Mouse (Mus musculus) liver, embryonic 13.5 days (tissue): ENCODE measurements around the gene Ccm2l. TPM values are rescaled to one million over a fixed set of nuclear protein-coding genes. Genes with fewer than 3 reads are reported as not detected.

Source experiments
- ATAC-seq: fragments of 200-750 bp; cut with Nextera tagmentation; 2 replicates; pipeline ENCODE4 v1.8.0; 2017; ENCODE audit warnings: low read depth, mild to moderate bottlenecking, moderate number of reproducible peaks, moderate library complexity
- DNase-seq: peaks from one replicate; pipeline ENCODE4 v3.0.0; 2022
- H3K27ac ChIP-seq: fragments of 300-500 bp; sonication (generic); 2 replicates; pipeline ENCODE4 v1.5.1; 2015; ENCODE audit warnings: moderate library complexity, mild to moderate bottlenecking, inconsistent platforms
- H3K27me3 ChIP-seq: fragments of 300-500 bp; sonication (generic); 2 replicates; pipeline ENCODE4 v1.6.1; 2015; ENCODE audit warnings: mild to moderate bottlenecking, inconsistent platforms
- H3K36me3 ChIP-seq: fragments of 300-500 bp; sonication (generic); 2 replicates; pipeline ENCODE4 v1.6.1; 2015; ENCODE audit warnings: mild to moderate bottlenecking, inconsistent platforms
- H3K4me1 ChIP-seq: fragments of 300-500 bp; sonication (generic); replicated peaks from 2 replicates; pipeline ENCODE4 v1.6.1; 2015; ENCODE audit warnings: inconsistent platforms
- H3K4me2 ChIP-seq: fragments of 300-500 bp; sonication (generic); 2 replicates; pipeline ENCODE4 v1.6.1; 2015; ENCODE audit warnings: inconsistent platforms, mild to moderate bottlenecking, moderate library complexity
- H3K4me3 ChIP-seq: fragments of 300-500 bp; sonication (generic); replicated peaks from 2 replicates; pipeline ENCODE4 v1.5.1; 2015; ENCODE audit warnings: mild to moderate bottlenecking, inconsistent platforms
- H3K9ac ChIP-seq: fragments of 300-500 bp; sonication (generic); 2 replicates; pipeline ENCODE4 v1.6.1; 2015; ENCODE audit warnings: mild to moderate bottlenecking, inconsistent platforms
- H3K9me3 ChIP-seq: fragments of 300-500 bp; sonication (generic); replicated peaks from 2 replicates; pipeline ENCODE4 v1.6.1; 2016; ENCODE audit warnings: inconsistent platforms
- WGBS: fragments of 180-500 bp; shearing (Covaris S2); methylation state at CpG from one replicate; pipeline ENCODE4 v1.1.7; 2015; ENCODE audit not compliant: insufficient replicate concordance; 5-methylcytosine and 5-hydroxymethylcytosine counted together
- polyA plus RNA-seq: library from polyadenylated mRNA; unstranded; fragments of >200 nt; fragmentation: Nextera tagmentation; extraction: Ambion mirVana; gene quantifications from 2 replicates; pipeline ENCODE4 v1.2.1, GENCODE M21; 2015

The Ccm2l gene
- polyA plus RNA-seq, 1 experiment from 2014 or later = 0.83 TPM

- no peaks in the 10 kb centered on the region for H3K36me3 ChIP-seq
- H3K4me2 ChIP-seq = peak overlapping the region; percentile 67
- H3K4me3 ChIP-seq = peak overlapping the region; percentile 10; the same call in 1 of the 2 replicates
- ATAC-seq (no peak), DNase-seq (no peak)
- H3K27ac ChIP-seq = no peak overlapping the region
- WGBS = 37% methylated on average over 23 of the region's 23 CpGs
- peaks cover 10% of the 10 kb centered on the region for H3K4me1 ChIP-seq
- no peak overlapping the region for H3K9ac ChIP-seq
- peaks cover 60% of the 10 kb centered on the region for H3K27me3 ChIP-seq
- H3K9me3 ChIP-seq = no peaks in the 10 kb centered on the region
Observed at GRCm38 (mm10) chr2:153107046-153107766, 41.5 kb downstream of the Ccm2l start.

GRCm38 (mm10) chr2:153107802-153108201 lies 42.0 kb downstream of the Ccm2l start:
- H3K4me3 ChIP-seq = peak overlapping the region; percentile 50; the same call in 1 of the 2 replicates
- 6% methylated on average over 15 of the region's 15 CpGs for WGBS
- no peak overlapping the region for H3K27ac ChIP-seq
- DNase-seq (no peak), ATAC-seq (no peak)
- H3K9me3 ChIP-seq = no peaks in the 10 kb centered on the region
- peaks cover 10% of the 10 kb centered on the region for H3K4me1 ChIP-seq
- no peak overlapping the region for H3K9ac ChIP-seq
- no peaks in the 10 kb centered on the region for H3K36me3 ChIP-seq
- H3K4me2 ChIP-seq = peak overlapping the region; percentile 67
- peaks cover 64% of the 10 kb centered on the region for H3K27me3 ChIP-seq

GRCm38 (mm10) chr2:153108313-153109264 lies 42.8 kb downstream of the Ccm2l start, which contains the start of gene Hck:
Hck (plus strand) TSS chr2:153108468.
- Histone ChIP-seq H3K4me3 (peak within 1 kb of the TSS; percentile 50), H3K9me3 (no peaks in the 10 kb centered on the region), H3K4me1 (peaks cover 10% of the 10 kb centered on the region), H3K4me2 (peak within 1 kb of the TSS; percentile 67), H3K36me3 (no peaks in the 10 kb centered on the region), H3K27ac (peak within 1 kb of the TSS; percentile 13; the same call in 1 of the 2 replicates), H3K9ac (peak within 1 kb of the TSS; percentile 50), H3K27me3 (peaks cover 64% of the 10 kb centered on the region)
- WGBS = 3% methylated on average over 52 of the region's 52 CpGs
- ATAC-seq (no peak), DNase-seq (no peak)

- DNase-seq (no peak), ATAC-seq (no peak)
- 46% methylated on average over 7 of the region's 7 CpGs for WGBS
- no peak overlapping the region for H3K9ac ChIP-seq
- no peak overlapping the region for H3K27ac ChIP-seq
- peak overlapping the region; percentile 67; the same call in 1 of the 2 replicates for H3K4me2 ChIP-seq
- H3K27me3 ChIP-seq = peaks cover 64% of the 10 kb centered on the region
- peaks cover 10% of the 10 kb centered on the region for H3K4me1 ChIP-seq
- H3K36me3 ChIP-seq = no peaks in the 10 kb centered on the region
- H3K4me3 ChIP-seq = 0 out of 2 replicates have a peak overlapping the region, but pooled peaks have one; percentile 50
- H3K9me3 ChIP-seq = no peaks in the 10 kb centered on the region
Observed at GRCm38 (mm10) chr2:153109596-153109995, 43.8 kb downstream of the Ccm2l start.

GRCm38 (mm10) chr2:153111298-153111697 lies 45.5 kb downstream of the Ccm2l start:
- no peak overlapping the region for H3K4me3 ChIP-seq
- DNase-seq (no peak), ATAC-seq (no peak)
- H3K4me1 ChIP-seq = peaks cover 20% of the 10 kb centered on the region
- WGBS = 57% methylated on average over 7 of the region's 7 CpGs
- H3K36me3 ChIP-seq = no peaks in the 10 kb centered on the region
- H3K4me2 ChIP-seq = no peak overlapping the region
- peaks cover 59% of the 10 kb centered on the region for H3K27me3 ChIP-seq
- H3K9ac ChIP-seq = no peak overlapping the region
- H3K9me3 ChIP-seq = no peaks in the 10 kb centered on the region
- H3K27ac ChIP-seq = no peak overlapping the region

GRCm38 (mm10) chr2:153115679-153116081 lies 49.9 kb downstream of the Ccm2l start:
- H3K9ac ChIP-seq = no peak overlapping the region
- peaks cover 15% of the 10 kb centered on the region; the same call in 1 of the 2 replicates for H3K27me3 ChIP-seq
- H3K4me3 ChIP-seq = no peak overlapping the region
- no peak for DNase-seq
- no peaks in the 10 kb centered on the region for H3K36me3 ChIP-seq
- WGBS = 27% methylated on average over 4 of the region's 4 CpGs
- no peak overlapping the region for H3K27ac ChIP-seq
- H3K4me1 ChIP-seq = peaks cover 9% of the 10 kb centered on the region; the same call in 1 of the 2 replicates
- no peaks in the 10 kb centered on the region for H3K9me3 ChIP-seq
- no peak overlapping the region for H3K4me2 ChIP-seq
- ATAC-seq = no peak

- 0 out of 2 replicates have a peak overlapping the region, but pooled peaks have one; percentile 34 for H3K27ac ChIP-seq
- H3K9ac ChIP-seq = no peak overlapping the region
- H3K36me3 ChIP-seq = no peaks in the 10 kb centered on the region
- no peak overlapping the region for H3K4me2 ChIP-seq
- H3K9me3 ChIP-seq = no peaks in the 10 kb centered on the region
- DNase-seq (no peak), ATAC-seq (no peak)
- no peak overlapping the region for H3K4me3 ChIP-seq
- H3K27me3 ChIP-seq = peaks cover 4% of the 10 kb centered on the region; the same call in 1 of the 2 replicates
- 26% methylated on average over 7 of the region's 7 CpGs for WGBS
- peaks cover 9% of the 10 kb centered on the region; the same call in 1 of the 2 replicates for H3K4me1 ChIP-seq
Observed at GRCm38 (mm10) chr2:153117051-153117486, 51.3 kb downstream of the Ccm2l start.

- H3K9ac ChIP-seq = no peak overlapping the region
- H3K27me3 ChIP-seq = no peaks in the 10 kb centered on the region
- ATAC-seq (no peak), DNase-seq (no peak)
- H3K27ac ChIP-seq = no peak overlapping the region
- no peak overlapping the region for H3K4me3 ChIP-seq
- no peak overlapping the region for H3K4me2 ChIP-seq
- WGBS = 69% methylated on average over 6 of the region's 6 CpGs
- H3K36me3 ChIP-seq = no peaks in the 10 kb centered on the region
- peaks cover 9% of the 10 kb centered on the region; the same call in 1 of the 2 replicates for H3K4me1 ChIP-seq
- H3K9me3 ChIP-seq = no peaks in the 10 kb centered on the region
Observed at GRCm38 (mm10) chr2:153119488-153119887, 53.7 kb downstream of the Ccm2l start.

GRCm38 (mm10) chr2:153120126-153120525 lies 54.4 kb downstream of the Ccm2l start:
- Histone ChIP-seq H3K27ac (no peak overlapping the region), H3K4me2 (no peak overlapping the region), H3K4me1 (peaks cover 9% of the 10 kb centered on the region; the same call in 1 of the 2 replicates), H3K9ac (no peak overlapping the region), H3K36me3 (no peaks in the 10 kb centered on the region), H3K4me3 (no peak overlapping the region), H3K9me3 (no peaks in the 10 kb centered on the region), H3K27me3 (no peaks in the 10 kb centered on the region)
- WGBS = 42% methylated on average over 8 of the region's 8 CpGs
- no peak for ATAC-seq
- no peak for DNase-seq

GRCm38 (mm10) chr2:153121821-153122615 lies 56.3 kb downstream of the Ccm2l start:
- H3K4me1 ChIP-seq = no peaks in the 10 kb centered on the region
- DNase-seq = no peak
- no peak overlapping the region for H3K9ac ChIP-seq
- no peaks in the 10 kb centered on the region for H3K27me3 ChIP-seq
- no peak for ATAC-seq
- H3K36me3 ChIP-seq = no peaks in the 10 kb centered on the region
- no peak overlapping the region for H3K4me3 ChIP-seq
- no peaks in the 10 kb centered on the region for H3K9me3 ChIP-seq
- WGBS = 57% methylated on average over 8 of the region's 8 CpGs
- no peak overlapping the region for H3K27ac ChIP-seq
- no peak overlapping the region for H3K4me2 ChIP-seq
